Mouse (Mus musculus) sigmoid colon, adult 10 weeks (tissue): ENCODE measurements around the gene Tm9sf1. TPM values are rescaled to one million over a fixed set of nuclear protein-coding genes. Genes with fewer than 3 reads are reported as not detected.

ENCODE experiments used
- polyA plus RNA-seq: library from polyadenylated mRNA; stranded (reverse); fragments of 350-450 nt; fragmentation: Illumina TruSeq; extraction: RNeasy Lipid Tissue Mini Kit (QIAGEN cat#74804); gene quantifications from one replicate; pipeline ENCODE4 v1.2.3, GENCODE M21; 2014; ENCODE audit warnings: low read depth, low replicate concordance

The Tm9sf1 gene
- 52.5 TPM for polyA plus RNA-seq

GRCm38 (mm10) chr14:55643060-55643907 lies at the start of gene Tm9sf1:
Tm9sf1 (minus strand) TSS chr14:55643806.

GRCm38 (mm10) chr14:55681160-55682117 lies 37.8 kb upstream of the Tm9sf1 start, which contains the start of gene Tinf2:
Tinf2 (minus strand) TSS chr14:55681820.

DNA sequence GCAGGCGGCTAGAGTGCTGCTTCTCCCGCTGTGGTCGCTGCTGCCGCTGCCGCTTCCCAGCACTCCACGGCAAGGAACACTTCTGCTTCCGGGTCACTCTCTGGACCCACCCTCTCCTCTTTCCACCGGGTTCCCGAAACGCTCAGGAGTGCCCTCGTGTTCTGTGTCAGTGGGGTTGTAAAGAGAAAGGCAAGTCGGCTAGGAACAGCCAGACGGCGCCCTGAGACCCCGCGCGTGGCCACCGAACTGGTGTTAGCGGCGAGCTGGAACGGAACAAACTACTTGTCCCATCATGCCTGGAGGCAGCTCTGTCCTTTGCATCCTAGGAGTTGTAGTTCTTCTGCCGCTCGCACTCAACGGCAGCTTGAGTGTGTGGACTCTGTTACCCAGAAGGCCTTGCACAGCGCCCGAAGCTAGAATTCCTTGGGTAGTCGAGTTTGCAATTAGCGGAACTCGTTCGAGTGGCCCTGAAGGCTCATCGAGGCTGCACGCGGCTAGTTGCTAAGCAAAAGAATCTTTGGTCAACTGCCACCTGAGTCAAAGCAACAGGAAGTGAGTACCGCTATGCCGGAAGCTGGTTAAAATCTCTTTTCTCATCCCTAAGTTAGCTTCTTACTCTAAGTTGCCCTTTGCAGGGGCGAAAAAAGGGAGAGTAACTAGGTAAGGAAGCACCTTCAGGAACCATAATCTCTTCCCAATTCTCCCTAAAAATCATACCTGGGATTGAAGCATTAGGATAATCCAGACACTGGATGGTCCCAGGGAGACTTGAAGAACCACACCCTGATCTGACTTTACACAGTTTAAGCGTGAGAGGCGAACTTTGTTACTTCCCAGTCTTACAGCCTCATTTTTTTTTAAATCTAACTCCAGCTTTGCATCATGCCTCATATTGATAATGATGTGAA lies 28.5 kb upstream of the Tm9sf1 start, which contains the start of the genes Gmpr2 and Nedd8:
Gene Gmpr2, plus strand, starts transcription at position 109 of the 908 bp plus-strand sequence.
Gene Nedd8, minus strand, starts transcription at position 292 of the 908 bp plus-strand sequence.

DNA sequence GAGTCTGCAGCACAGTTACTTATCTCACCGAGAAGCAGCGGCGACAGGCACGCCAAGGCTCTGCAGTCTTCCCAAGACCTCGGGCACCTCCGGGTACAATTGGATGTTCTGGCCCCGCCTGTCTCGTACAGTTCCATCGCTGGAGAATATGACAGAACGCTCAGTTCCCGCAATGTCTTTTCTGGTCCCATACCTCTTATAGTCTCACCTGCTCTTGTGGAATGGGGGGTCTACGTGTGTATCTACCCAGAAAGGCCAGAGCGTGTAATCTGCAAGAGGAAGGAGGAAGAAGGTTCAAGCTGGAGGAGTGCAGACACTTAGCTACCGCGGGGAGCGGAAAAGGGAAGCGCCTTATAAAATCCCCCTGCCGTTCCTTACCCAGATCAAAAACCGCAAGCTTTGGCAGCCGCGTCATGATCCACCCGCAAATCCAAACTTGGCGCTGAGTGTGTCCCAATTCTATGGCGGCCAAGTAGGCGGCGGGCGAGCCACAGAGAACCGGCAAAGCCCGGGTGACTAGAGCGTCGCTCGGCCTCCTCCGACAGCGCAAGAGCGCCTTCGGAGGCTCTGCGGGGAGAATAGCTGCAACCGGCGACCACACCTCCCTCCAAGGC lies 16.5 kb upstream of the Tm9sf1 start, which contains the start of gene Mdp1:
Gene Mdp1, minus strand, starts transcription at position 549 of the 614 bp plus-strand sequence.

DNA sequence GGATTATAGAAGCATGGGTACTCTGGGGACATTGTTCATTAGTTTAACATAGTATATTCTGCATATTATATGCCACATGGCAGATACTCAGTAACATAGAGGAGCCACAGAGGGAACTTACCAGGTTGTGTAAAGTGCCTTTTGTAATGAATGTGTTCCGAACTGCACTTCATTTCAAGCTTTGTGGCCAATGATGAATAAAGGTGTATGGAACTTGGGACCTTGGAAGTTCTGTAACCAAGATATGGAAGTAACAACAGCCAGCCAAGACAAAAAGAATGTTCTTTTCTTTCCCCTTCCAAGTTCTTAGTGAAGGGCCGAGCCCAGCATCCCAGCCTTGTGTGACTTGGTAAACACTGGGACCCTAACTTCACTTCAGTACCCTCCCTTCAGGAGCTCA lies 6.3 kb upstream of the Tm9sf1 start, which contains the start of gene Tssk4:
Gene Tssk4, plus strand, starts transcription at position 301 of the 400 bp plus-strand sequence.

DNA sequence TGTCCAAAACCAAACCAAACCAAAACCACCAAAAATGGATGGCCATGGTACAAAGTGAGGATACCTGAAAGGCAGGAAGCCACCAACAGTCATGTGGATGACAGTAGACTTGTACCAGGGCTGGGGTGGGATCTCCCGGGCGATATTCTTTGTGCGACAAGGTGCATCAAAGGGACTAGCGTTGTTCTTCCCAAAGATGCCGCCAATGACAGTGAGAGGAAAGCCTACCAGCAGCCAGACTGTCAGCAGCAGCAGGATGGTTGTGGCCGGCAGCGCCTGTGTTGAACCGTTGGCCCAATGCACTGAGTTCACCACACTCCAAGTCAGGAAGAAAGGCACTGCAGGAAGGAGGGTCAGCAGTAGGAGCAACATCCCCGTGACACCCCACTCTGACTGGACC lies 5.8 kb downstream of the Tm9sf1 start, which contains the start of gene Gm49378:
Gene Gm49378, minus strand, starts transcription at position 101 of the 400 bp plus-strand sequence.

GRCm38 (mm10) chr14:55635523-55636007 lies 8.0 kb downstream of the Tm9sf1 start, which contains the start of gene Ipo4:
Ipo4 (minus strand) TSS chr14:55635957.

DNA sequence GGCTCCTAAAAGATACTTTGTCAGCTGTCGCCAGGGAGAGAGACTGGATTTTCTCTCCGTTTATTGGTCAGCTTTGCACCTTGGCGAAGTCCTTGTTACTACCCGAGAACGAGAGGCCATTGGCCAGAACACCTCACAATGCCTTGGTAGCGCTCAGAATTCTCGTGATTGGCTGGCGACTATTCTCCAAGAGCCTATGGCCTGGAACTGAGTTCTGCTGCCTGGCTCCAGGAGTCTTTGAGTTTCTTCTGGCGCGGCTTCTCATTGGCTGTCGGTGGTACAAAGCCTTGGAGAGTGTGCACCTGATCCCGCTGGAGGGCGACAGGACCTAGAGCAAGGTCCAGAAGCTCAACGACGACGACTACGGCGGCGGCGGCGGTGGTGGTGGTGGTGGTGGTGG lies 25.8 kb downstream of the Tm9sf1 start, which contains the start of gene Rec8:
Gene Rec8, plus strand, starts transcription at position 216 of the 400 bp plus-strand sequence.

GRCm38 (mm10) chr14:55603271-55603632 lies 40.4 kb downstream of the Tm9sf1 start, which contains the start of gene Irf9:
Irf9 (plus strand) TSS chr14:55603571.

GRCm38 (mm10) chr14:55591331-55591891 lies 52.2 kb downstream of the Tm9sf1 start, which contains the start of gene Rnf31:
Rnf31 (plus strand) TSS chr14:55591708.

GRCm38 (mm10) chr14:55590748-55591330 lies 52.8 kb downstream of the Tm9sf1 start, which contains the start of gene Psme2:
Psme2 (minus strand) TSS chr14:55591113.

Other genes with a start within 250 kb of the Tm9sf1 start
- 32.3 TPM for gene Dhrs4, start 165.0 kb downstream of the Tm9sf1 start, polyA plus RNA-seq
- gene Carmil3, start 153.2 kb downstream of the Tm9sf1 start, polyA plus RNA-seq, result not detected
- gene Cpne6, start 133.4 kb downstream of the Tm9sf1 start, polyA plus RNA-seq, result not detected
- not detected for gene Nrl, start 118.8 kb downstream of the Tm9sf1 start, polyA plus RNA-seq
- gene Pck2, start 103.5 kb downstream of the Tm9sf1 start, polyA plus RNA-seq, result 5.2 TPM
- 21.3 TPM for gene Dcaf11, start 83.8 kb downstream of the Tm9sf1 start, polyA plus RNA-seq
- not detected for gene A730061H03Rik, start 83.4 kb downstream of the Tm9sf1 start, polyA plus RNA-seq
- not detected for gene Fitm1, start 68.2 kb downstream of the Tm9sf1 start, polyA plus RNA-seq
- gene Psme1, start 65.7 kb downstream of the Tm9sf1 start, polyA plus RNA-seq, result 139 TPM
- gene Emc9, start 58.5 kb downstream of the Tm9sf1 start, polyA plus RNA-seq, result 7.3 TPM
- 171 TPM for gene Psme2, start 52.7 kb downstream of the Tm9sf1 start, polyA plus RNA-seq
- 10.6 TPM for gene Rnf31, start 52.1 kb downstream of the Tm9sf1 start, polyA plus RNA-seq
- gene Irf9, start 40.2 kb downstream of the Tm9sf1 start, polyA plus RNA-seq, result 51.9 TPM
- not detected for gene Rec8, start 25.8 kb downstream of the Tm9sf1 start, polyA plus RNA-seq
- 2.9 TPM for gene Ipo4, start 7.8 kb downstream of the Tm9sf1 start, polyA plus RNA-seq
- gene Gm49378, start 5.9 kb downstream of the Tm9sf1 start, polyA plus RNA-seq, result 0.63 TPM
- gene Tssk4, start 6.4 kb upstream of the Tm9sf1 start, polyA plus RNA-seq, result 0.50 TPM
- gene Mdp1, start 16.7 kb upstream of the Tm9sf1 start, polyA plus RNA-seq, result 43.5 TPM
- 26.0 TPM for gene Gmpr2, start 28.1 kb upstream of the Tm9sf1 start, polyA plus RNA-seq
- 50.1 TPM for gene Nedd8, start 28.3 kb upstream of the Tm9sf1 start, polyA plus RNA-seq
- gene Tinf2, start 38.0 kb upstream of the Tm9sf1 start, polyA plus RNA-seq, result 13.6 TPM
- gene Tgm1, start 70.1 kb upstream of the Tm9sf1 start, polyA plus RNA-seq, result not detected
- gene Rabggta, start 78.5 kb upstream of the Tm9sf1 start, polyA plus RNA-seq, result 0.73 TPM
- 15.3 TPM for gene Dhrs1, start 101.9 kb upstream of the Tm9sf1 start, polyA plus RNA-seq
- gene Nop9, start 101.9 kb upstream of the Tm9sf1 start, polyA plus RNA-seq, result 3.3 TPM
- 5.6 TPM for gene Cideb, start 114.7 kb upstream of the Tm9sf1 start, polyA plus RNA-seq
- not detected for gene Ltb4r2, start 117.6 kb upstream of the Tm9sf1 start, polyA plus RNA-seq
- gene Ltb4r1, start 122.2 kb upstream of the Tm9sf1 start, polyA plus RNA-seq, result not detected
- 0.19 TPM for gene Adcy4, start 140.3 kb upstream of the Tm9sf1 start, polyA plus RNA-seq
- 4.4 TPM for gene Ripk3, start 145.1 kb upstream of the Tm9sf1 start, polyA plus RNA-seq
- gene Nfatc4, start 179.3 kb upstream of the Tm9sf1 start, polyA plus RNA-seq, result 2.6 TPM
- gene Nynrin, start 210.2 kb upstream of the Tm9sf1 start, polyA plus RNA-seq, result 0.35 TPM
- 2.5 TPM for gene Cbln3, start 240.6 kb upstream of the Tm9sf1 start, polyA plus RNA-seq
- 85.5 TPM for gene Khnyn, start 241.1 kb upstream of the Tm9sf1 start, polyA plus RNA-seq